Mouse (Mus musculus) liver, embryonic 14.5 days (tissue): ENCODE data around the gene Rex1bd.

Source experiments
- CTCF ChIP-seq: IDR thresholded peaks from 2 replicates; pipeline ENCODE4 v1.5.1; 2016; ENCODE audit warnings: antibody characterized with exemption, low read depth, control low read depth
- EP300 ChIP-seq: IDR thresholded peaks from 2 replicates; pipeline ENCODE4 v1.6.1; 2016; ENCODE audit warnings: antibody characterized with exemption, low read depth

DNA sequence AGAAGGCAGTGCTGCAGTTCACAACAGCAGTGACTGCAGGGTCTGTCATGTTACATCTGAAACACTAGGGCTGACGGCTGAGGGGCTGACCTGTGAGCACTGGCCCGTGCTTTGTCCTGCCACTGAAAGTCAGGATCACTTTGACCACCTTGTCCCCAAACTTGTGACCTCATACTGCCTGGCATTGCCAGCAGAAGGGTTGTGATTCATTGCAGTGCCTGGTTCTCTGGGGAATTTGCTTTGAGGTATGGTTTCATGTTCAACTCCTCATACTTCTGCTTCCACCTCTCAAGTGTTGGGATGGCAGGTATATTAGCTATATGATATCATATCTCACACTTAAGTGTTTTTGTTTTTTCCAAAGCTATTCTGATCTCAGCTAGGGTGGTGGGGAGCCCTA lies 29.1 kb upstream of the Rex1bd start:
- TF ChIP-seq CTCF (no peak), EP300 (no peak)
